Mouse (Mus musculus): Measurements from ENCODE around the gene Arf4. TPM values are rescaled to one million over a fixed set of nuclear protein-coding genes. Genes with fewer than 3 reads are reported as not detected.
"Not testable (repeated sequence)": the region's sequence is repeated elsewhere in the genome, so short reads cannot be mapped to it uniquely, and the experiment has no call there.

The Arf4 gene
- total RNA-seq, 2 experiments from 2014 or later, result 154 to 157 TPM

DNA sequence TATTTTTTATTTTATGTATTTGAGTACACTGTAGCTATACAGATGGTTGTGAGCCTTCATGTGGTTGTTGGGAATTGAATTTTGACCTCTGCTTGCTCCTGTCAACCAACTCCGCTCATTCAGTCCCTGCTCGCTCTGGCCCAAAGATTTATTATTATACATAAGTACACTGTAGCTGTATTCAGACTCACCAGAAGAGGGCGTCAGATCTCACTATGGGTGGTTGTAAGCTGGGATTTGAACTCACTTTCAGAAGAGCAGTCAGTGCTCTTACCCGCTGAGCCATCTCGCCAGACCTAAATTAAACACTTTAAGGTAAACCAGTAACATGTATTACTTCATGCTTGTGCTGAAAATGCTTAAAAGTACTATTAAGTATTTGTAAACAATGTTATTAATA is 67.4 kb downstream of the Arf4 start:
- DNase-seq (ENCODE audit: extremely low spot score in 1 of 2, low spot score in 2 of 2); intact Hi-C loops (cut with DNase I): not testable (repeated sequence)

Small RNA genes within 50 kb of the gene (microRNA-seq; reads per million reads assigned to microRNA genes)
- gene Mir7672, result 2.3 reads per million

Other genes starting within 250 kb of the Arf4 start
- 10 to 100 TPM; 83.3 to 83.9 TPM for gene Slmap, start 103.1 kb upstream of the Arf4 start, total RNA-seq (2021)
- 10 to 100 TPM; 24.4 to 25.4 TPM for gene Dennd6a, start 64.2 kb upstream of the Arf4 start, total RNA-seq (2021)
- gene Pde12, start 31.8 kb downstream of the Arf4 start, total RNA-seq (2021), result 10 to 100 TPM; 10.2 to 10.3 TPM
- gene Dnah12, start 55.2 kb downstream of the Arf4 start, total RNA-seq (2021), result under 1 TPM; 0.26 to 0.62 TPM

All from left cerebral cortex, postnatal 10 days (tissue).